In genomic region chr1:164930006-164930405, GRCm38 (mm10) we compare ENCODE assay signal across 22 mouse cellular contexts. TPM values are rescaled to one million over a fixed set of nuclear protein-coding genes. Genes with fewer than 3 reads are reported as not detected.
"Had no signal": no experiment of that assay in that cellular context is flagged by ENCODE, and none has a peak within 500 bp of the region (broad histone marks: within the 10 kb centered on the region; RNA-seq: fewer than 3 reads in every experiment).

No protein-coding gene starts in this region.

- H3K4me1 ChIP-seq: midbrain, embryonic 10.5 days; midbrain, embryonic 13.5 days; neural tube, embryonic 13.5 days; neural tube, embryonic 15.5 days had no signal

- H3K4me3 ChIP-seq: midbrain, embryonic 10.5 days; midbrain, embryonic 13.5 days; myocyte; neural tube, embryonic 13.5 days; neural tube, embryonic 15.5 days had no signal

- ATAC-seq: midbrain, embryonic 13.5 days; midbrain, embryonic 16.5 days had no signal

- H3K9ac ChIP-seq: lung, embryonic 14.5 days; midbrain, embryonic 13.5 days; neural tube, embryonic 13.5 days; neural tube, embryonic 15.5 days had no signal

- H3K9me3 ChIP-seq: midbrain, embryonic 10.5 days; midbrain, embryonic 13.5 days; neural tube, embryonic 15.5 days had no signal

- H3K4me2 ChIP-seq: lung, embryonic 14.5 days; midbrain, embryonic 13.5 days; neural tube, embryonic 13.5 days; neural tube, embryonic 15.5 days had no signal

- H3K27me3 ChIP-seq: midbrain, embryonic 13.5 days; neural tube, embryonic 13.5 days; neural tube, embryonic 15.5 days had no signal

- DNase-seq: lung, adult 18-20 months; lung, embryonic 14.5 days; lung, postnatal 10 days; lung, postnatal 4 days; retina, postnatal 1 day; right cerebral cortex, adult 18-20 months; right cerebral cortex, postnatal 25 days; right cerebral cortex, postnatal 4 days; spleen, adult 18-20 months; thymus, adult 18-20 months; thymus, postnatal 14 days; thymus, postnatal 36 days had no signal

- H3K27ac ChIP-seq: midbrain, embryonic 10.5 days; midbrain, embryonic 13.5 days; neural tube, embryonic 13.5 days; neural tube, embryonic 15.5 days had no signal

- H3K36me3 ChIP-seq: midbrain, embryonic 10.5 days; midbrain, embryonic 13.5 days; neural tube, embryonic 13.5 days; neural tube, embryonic 15.5 days had no signal

RNA-seq across cellular contexts. Expression of gene Xcl1, which starts 5.3 kb away (rescaled TPM):
- polyA plus RNA-seq: liver, embryonic 16.5 days; lung, embryonic 14.5 days; midbrain, embryonic 10.5 days; midbrain, embryonic 13.5 days; midbrain, embryonic 16.5 days; neural tube, embryonic 11.5 days; neural tube, embryonic 13.5 days; neural tube, embryonic 15.5 days; stomach, embryonic 14.5 days; stomach, embryonic 16.5 days had no signal
